Mouse (Mus musculus) cerebellum, adult 9-10 months (tissue): ENCODE results near the gene B3gnt9.

ENCODE experiments used
- DNase-seq: peaks from one replicate; pipeline ENCODE4 v3.0.0; 2022

Gene B3gnt9

GRCm38 (mm10) chr8:105281821-105282220, 26.9 kb upstream of the B3gnt9 start:
- DNase-seq = no peak

GRCm38 (mm10) chr8:105280567-105280966, 25.6 kb upstream of the B3gnt9 start:
- no peak for DNase-seq

GRCm38 (mm10) chr8:105278911-105279334, 24.0 kb upstream of the B3gnt9 start:
- DNase-seq = peak; percentile 95

- DNase-seq = peak; percentile 39
Observed at GRCm38 (mm10) chr8:105276292-105277120, 21.6 kb upstream of the B3gnt9 start.

- DNase-seq = no peak
Observed at GRCm38 (mm10) chr8:105275840-105276239, 20.9 kb upstream of the B3gnt9 start, which contains the start of gene Nol3. Gene Nol3, plus strand, starts transcription at chr8:105276140.

GRCm38 (mm10) chr8:105275387-105275786, 20.4 kb upstream of the B3gnt9 start:
- no peak for DNase-seq

- DNase-seq = no peak
Observed at GRCm38 (mm10) chr8:105270916-105271186, 15.9 kb upstream of the B3gnt9 start.

GRCm38 (mm10) chr8:105270101-105270915, 15.4 kb upstream of the B3gnt9 start:
- DNase-seq = peak; percentile 57

GRCm38 (mm10) chr8:105269461-105269947, 14.6 kb upstream of the B3gnt9 start, which contains the start of gene Hsf4:
Gene Hsf4, plus strand, starts transcription at chr8:105269801.
- DNase-seq = peak; percentile 71

GRCm38 (mm10) chr8:105269075-105269458, 14.1 kb upstream of the B3gnt9 start:
- DNase-seq = no peak

- DNase-seq = peak; percentile 74
Observed at GRCm38 (mm10) chr8:105268342-105269074, 13.6 kb upstream of the B3gnt9 start.

- DNase-seq = peak; percentile 31
Observed at GRCm38 (mm10) chr8:105266775-105267174, 11.8 kb upstream of the B3gnt9 start.

GRCm38 (mm10) chr8:105265128-105265527, 10.2 kb upstream of the B3gnt9 start:
- peak; percentile 34 for DNase-seq

- DNase-seq = peak; percentile 59
Observed at GRCm38 (mm10) chr8:105264024-105264982, 9.3 kb upstream of the B3gnt9 start, which contains the start of the genes Tradd and Fbxl8. Gene Tradd, minus strand, starts transcription at chr8:105264609. Gene Fbxl8, plus strand, starts transcription at chr8:105264648.

- peak; percentile 20 for DNase-seq
Observed at GRCm38 (mm10) chr8:105263244-105263912, 8.4 kb upstream of the B3gnt9 start.

- DNase-seq = no peak
Observed at GRCm38 (mm10) chr8:105261326-105261980, 6.5 kb upstream of the B3gnt9 start.

- DNase-seq = peak; percentile 30
Observed at GRCm38 (mm10) chr8:105260371-105261099, 5.6 kb upstream of the B3gnt9 start.

GRCm38 (mm10) chr8:105259721-105260320, 4.9 kb upstream of the B3gnt9 start:
- DNase-seq = peak; percentile 68
